Mouse (Mus musculus): ENCODE measurements around the gene Ccdc102a. TPM values are rescaled to one million over a fixed set of nuclear protein-coding genes. Genes with fewer than 3 reads are reported as not detected.
A peak's percentile ranks its signal among the peaks of the same experiment; 100 is the strongest.

Gene Ccdc102a
- polyA plus RNA-seq, 1 experiment from 2014 or later, result 20.2 TPM

- H3K4me1 ChIP-seq (ENCODE audit: control insufficient read depth, insufficient read depth, low read length), result peaks cover 20% of the 10 kb centered on the region
- no peak overlapping the region for H3K27ac ChIP-seq (ENCODE audit: low read depth, low read length)
Observed at GRCm38 (mm10) chr8:94875096-94875870, 42.6 kb downstream of the Ccdc102a start.

GRCm38 (mm10) chr8:94874358-94874757 is 43.5 kb downstream of the Ccdc102a start:
- Histone ChIP-seq H3K4me2 (ENCODE audit: low read depth) (no peak overlapping the region), H3K4me3 (ENCODE audit: low read depth, low read length) (no peak overlapping the region), H3K4me1 (ENCODE audit: control insufficient read depth, insufficient read depth, low read length) (peaks cover 20% of the 10 kb centered on the region), H3K27ac (ENCODE audit: low read depth, low read length) (no peak overlapping the region), H3K36me3 (ENCODE audit: control insufficient read depth, insufficient read depth, low read length) (no peaks in the 10 kb centered on the region), H3K9me3 (ENCODE audit: control insufficient read depth, low read length) (no peaks in the 10 kb centered on the region), H3K27me3 (ENCODE audit: control insufficient read depth, insufficient read depth, low read length) (peaks cover 14% of the 10 kb centered on the region), H3K9ac (ENCODE audit: low read length) (no peak overlapping the region)
- DNase-seq (ENCODE audit: low spot score) (peak; percentile 70), ATAC-seq (ENCODE audit: insufficient read depth, low FRiP score, low TSS enrichment) (no peak)
- 15% methylated on average over 6 of the region's 6 CpGs for WGBS

More at GRCm38 (mm10) chr8:94875096-94875870, 42.6 kb downstream of the Ccdc102a start:
- DNase-seq (ENCODE audit: low spot score) (no peak), ATAC-seq (ENCODE audit: insufficient read depth, low FRiP score, low TSS enrichment) (no peak)
- WGBS, result 20% methylated on average over 17 of the region's 17 CpGs
- Histone ChIP-seq H3K36me3 (ENCODE audit: control insufficient read depth, insufficient read depth, low read length) (no peaks in the 10 kb centered on the region), H3K4me2 (ENCODE audit: low read depth) (peak overlapping the region; percentile 95), H3K4me3 (ENCODE audit: low read depth, low read length) (peak overlapping the region; percentile 58), H3K9ac (ENCODE audit: low read length) (peak overlapping the region; percentile 61), H3K27me3 (ENCODE audit: control insufficient read depth, insufficient read depth, low read length) (peaks cover 14% of the 10 kb centered on the region), H3K9me3 (ENCODE audit: control insufficient read depth, low read length) (no peaks in the 10 kb centered on the region)

DNA sequence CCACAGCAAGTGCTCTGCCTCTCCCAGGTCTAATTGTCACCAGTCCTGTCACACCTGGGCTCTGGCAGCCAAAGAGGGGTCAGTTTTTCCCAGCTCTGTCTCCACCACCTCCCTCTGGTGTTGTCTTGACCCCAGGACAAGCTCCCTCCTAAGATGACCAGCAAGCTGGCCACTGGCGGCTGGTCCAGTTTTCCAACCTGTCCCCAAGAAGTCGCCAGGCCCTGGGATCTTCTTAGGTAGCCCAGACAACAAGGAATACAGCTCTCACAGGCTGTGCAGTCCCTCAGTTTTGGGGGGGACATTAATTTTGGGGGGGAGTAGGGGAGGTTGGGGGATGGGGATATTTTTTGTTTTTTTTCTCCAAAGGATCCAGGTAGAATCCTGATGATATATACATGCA is 45.3 kb downstream of the Ccdc102a start:
- H3K27me3 ChIP-seq (ENCODE audit: control insufficient read depth, insufficient read depth, low read length), result peaks cover 14% of the 10 kb centered on the region
- WGBS, result 70% methylated on average over 2 of the region's 2 CpGs
- H3K9me3 ChIP-seq (ENCODE audit: control insufficient read depth, low read length), result no peaks in the 10 kb centered on the region
- H3K4me3 ChIP-seq (ENCODE audit: low read depth, low read length), result no peak overlapping the region
- no peak overlapping the region for H3K9ac ChIP-seq (ENCODE audit: low read length)
- no peaks in the 10 kb centered on the region for H3K36me3 ChIP-seq (ENCODE audit: control insufficient read depth, insufficient read depth, low read length)
- DNase-seq (ENCODE audit: low spot score) (no peak), ATAC-seq (ENCODE audit: insufficient read depth, low FRiP score, low TSS enrichment) (no peak)
- H3K4me1 ChIP-seq (ENCODE audit: control insufficient read depth, insufficient read depth, low read length), result peaks cover 20% of the 10 kb centered on the region
- no peak overlapping the region for H3K27ac ChIP-seq (ENCODE audit: low read depth, low read length)
- H3K4me2 ChIP-seq (ENCODE audit: low read depth), result no peak overlapping the region

- no peak for ATAC-seq (ENCODE audit: insufficient read depth, low FRiP score, low TSS enrichment)
- peaks cover 14% of the 10 kb centered on the region for H3K27me3 ChIP-seq (ENCODE audit: control insufficient read depth, insufficient read depth, low read length)
- H3K36me3 ChIP-seq (ENCODE audit: control insufficient read depth, insufficient read depth, low read length), result no peaks in the 10 kb centered on the region
- DNase-seq (ENCODE audit: low spot score), result peak; percentile 23
- 46% methylated on average over 3 of the region's 3 CpGs for WGBS
- no peak overlapping the region for H3K9ac ChIP-seq (ENCODE audit: low read length)
- H3K4me3 ChIP-seq (ENCODE audit: low read depth, low read length), result no peak overlapping the region
- H3K9me3 ChIP-seq (ENCODE audit: control insufficient read depth, low read length), result no peaks in the 10 kb centered on the region
- H3K4me1 ChIP-seq (ENCODE audit: control insufficient read depth, insufficient read depth, low read length), result peaks cover 20% of the 10 kb centered on the region
- H3K27ac ChIP-seq (ENCODE audit: low read depth, low read length), result no peak overlapping the region
- H3K4me2 ChIP-seq (ENCODE audit: low read depth), result 0 out of 2 replicates have a peak overlapping the region, but pooled peaks have one; percentile 4
Observed at GRCm38 (mm10) chr8:94872156-94872555, 45.7 kb downstream of the Ccdc102a start.

DNA sequence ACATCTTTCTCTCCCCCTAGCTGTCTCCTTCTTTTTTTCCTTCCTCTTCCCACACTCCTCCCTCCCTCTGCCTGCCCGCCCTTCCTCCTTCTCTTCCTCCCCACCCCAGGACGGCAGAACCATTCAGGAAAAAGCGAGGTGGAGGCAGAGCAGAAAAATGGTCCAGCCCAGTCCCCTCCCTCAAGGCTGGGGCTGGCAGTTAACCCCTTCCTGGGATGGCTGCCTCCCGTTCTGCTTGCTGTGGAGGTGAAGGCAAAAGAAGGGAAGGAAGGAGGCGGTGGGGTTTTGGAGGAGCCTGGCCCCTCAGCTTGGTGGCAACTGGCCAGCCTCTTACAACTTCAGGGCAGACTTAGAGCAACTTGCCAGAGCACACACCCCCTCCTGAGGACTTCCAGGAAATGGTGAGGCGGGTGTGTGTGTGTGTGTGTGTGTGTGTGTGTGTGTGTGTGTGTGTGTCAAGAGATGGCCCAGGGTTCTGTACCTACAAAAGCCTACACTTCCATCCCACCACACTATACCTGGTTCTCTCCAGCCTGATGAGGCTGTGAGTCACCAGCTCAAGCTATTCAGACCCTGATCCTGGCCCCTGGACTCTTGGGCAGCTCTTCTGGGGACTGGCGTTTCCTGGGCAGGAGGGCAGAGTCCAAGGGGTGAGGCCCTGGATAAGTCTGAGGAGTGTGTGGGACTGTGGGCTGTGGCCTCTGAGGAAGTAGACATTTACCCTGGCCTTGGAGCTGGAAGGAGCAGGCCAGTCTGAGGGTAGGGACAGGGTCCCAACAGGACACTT is 46.6 kb downstream of the Ccdc102a start:
- Histone ChIP-seq H3K4me1 (ENCODE audit: control insufficient read depth, insufficient read depth, low read length) (peaks cover 16% of the 10 kb centered on the region), H3K36me3 (ENCODE audit: control insufficient read depth, insufficient read depth, low read length) (no peaks in the 10 kb centered on the region), H3K4me2 (ENCODE audit: low read depth) (peak overlapping the region; percentile 66), H3K27me3 (ENCODE audit: control insufficient read depth, insufficient read depth, low read length) (peaks cover 14% of the 10 kb centered on the region), H3K9me3 (ENCODE audit: control insufficient read depth, low read length) (no peaks in the 10 kb centered on the region), H3K9ac (ENCODE audit: low read length) (peak overlapping the region; percentile 3), H3K27ac (ENCODE audit: low read depth, low read length) (no peak overlapping the region), H3K4me3 (ENCODE audit: low read depth, low read length) (peak overlapping the region; percentile 41)
- 16% methylated on average over 7 of the region's 7 CpGs for WGBS
- peak; percentile 70 for DNase-seq (ENCODE audit: low spot score)
- peak; percentile 58 for ATAC-seq (ENCODE audit: insufficient read depth, low FRiP score, low TSS enrichment)

DNA sequence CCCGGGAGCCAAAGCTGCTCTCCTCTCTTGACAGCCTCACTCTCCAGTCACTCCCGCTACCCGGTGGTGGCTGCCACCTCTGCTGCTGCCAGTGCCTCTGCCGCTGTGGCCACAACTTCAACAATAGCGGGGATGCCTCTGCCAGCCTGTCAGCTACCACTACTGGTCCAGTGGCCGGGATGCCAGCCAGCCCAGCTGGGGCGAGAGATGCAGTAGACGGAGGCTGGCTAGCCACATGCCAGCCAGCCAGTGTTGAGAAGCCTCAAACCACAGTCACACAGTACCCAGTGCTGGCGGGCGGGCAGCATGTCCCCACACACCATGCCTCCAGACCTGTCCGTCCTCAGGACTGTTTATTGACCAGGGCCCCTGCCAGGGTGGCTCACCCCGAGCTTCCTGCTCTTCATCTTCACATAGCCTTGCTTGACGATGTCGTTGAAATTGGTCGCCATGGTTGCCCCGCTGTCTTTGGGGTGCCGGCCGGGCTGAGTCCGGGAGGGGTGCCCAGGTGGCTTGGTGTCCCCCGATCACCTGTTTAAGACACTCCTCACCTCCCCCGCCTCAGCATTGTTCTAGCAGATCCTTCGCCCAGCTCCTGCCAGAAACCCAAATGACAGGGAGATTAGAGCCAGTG is 47.3 kb downstream of the Ccdc102a start:
- H3K4me1 ChIP-seq (ENCODE audit: control insufficient read depth, insufficient read depth, low read length), result peaks cover 14% of the 10 kb centered on the region

DNA sequence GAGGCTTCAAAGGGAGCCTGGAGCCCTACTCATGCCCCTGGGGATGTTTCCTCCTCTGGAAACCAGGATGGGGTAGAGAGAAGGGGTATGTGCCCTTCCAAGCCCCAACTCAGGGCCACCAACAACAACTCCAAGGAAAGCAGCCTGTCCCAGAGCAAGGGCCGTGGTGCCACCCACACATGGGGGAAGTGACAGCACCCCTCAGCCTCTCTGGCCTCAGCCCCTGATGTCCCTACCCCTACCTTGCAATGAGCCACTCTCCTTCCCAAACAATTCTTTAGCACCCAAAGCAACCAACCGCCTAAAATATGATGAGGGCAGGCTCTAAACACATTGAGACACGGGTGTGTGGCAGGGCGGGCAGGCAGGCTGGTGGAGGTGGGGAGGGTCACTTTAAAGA is 47.9 kb downstream of the Ccdc102a start:
- peaks cover 9% of the 10 kb centered on the region for H3K4me1 ChIP-seq (ENCODE audit: control insufficient read depth, insufficient read depth, low read length)

More for the DNA sequence above, 47.3 kb downstream of the Ccdc102a start:
- H3K4me2 ChIP-seq (ENCODE audit: low read depth), result peak overlapping the region; percentile 66
- peak overlapping the region; percentile 3 for H3K9ac ChIP-seq (ENCODE audit: low read length)
- H3K9me3 ChIP-seq (ENCODE audit: control insufficient read depth, low read length), result no peaks in the 10 kb centered on the region
- 3% methylated on average over 22 of the region's 22 CpGs for WGBS
- H3K36me3 ChIP-seq (ENCODE audit: control insufficient read depth, insufficient read depth, low read length), result no peaks in the 10 kb centered on the region
- no peak for DNase-seq (ENCODE audit: low spot score)
- peaks cover 13% of the 10 kb centered on the region for H3K27me3 ChIP-seq (ENCODE audit: control insufficient read depth, insufficient read depth, low read length)
- ATAC-seq (ENCODE audit: insufficient read depth, low FRiP score, low TSS enrichment), result peak; percentile 35; the same call in 1 of the 2 replicates
- peak overlapping the region; percentile 41 for H3K4me3 ChIP-seq (ENCODE audit: low read depth, low read length)
- H3K27ac ChIP-seq (ENCODE audit: low read depth, low read length), result no peak overlapping the region

GRCm38 (mm10) chr8:94869146-94869545 is 48.8 kb downstream of the Ccdc102a start:
- no peak for DNase-seq (ENCODE audit: low spot score)
- ATAC-seq (ENCODE audit: insufficient read depth, low FRiP score, low TSS enrichment), result no peak
- Histone ChIP-seq H3K4me2 (ENCODE audit: low read depth) (peak overlapping the region; percentile 66; the same call in 1 of the 2 replicates), H3K4me1 (ENCODE audit: control insufficient read depth, insufficient read depth, low read length) (peaks cover 7% of the 10 kb centered on the region), H3K9ac (ENCODE audit: low read length) (no peak overlapping the region; the same call in 1 of the 2 replicates), H3K36me3 (ENCODE audit: control insufficient read depth, insufficient read depth, low read length) (peaks cover 3% of the 10 kb centered on the region), H3K9me3 (ENCODE audit: control insufficient read depth, low read length) (no peaks in the 10 kb centered on the region), H3K27me3 (ENCODE audit: control insufficient read depth, insufficient read depth, low read length) (no peaks in the 10 kb centered on the region), H3K4me3 (ENCODE audit: low read depth, low read length) (no peak overlapping the region), H3K27ac (ENCODE audit: low read depth, low read length) (no peak overlapping the region)
- 67% methylated on average over 7 of the region's 7 CpGs for WGBS

More for the DNA sequence above, 47.9 kb downstream of the Ccdc102a start:
- Histone ChIP-seq H3K27ac (ENCODE audit: low read depth, low read length) (no peak overlapping the region), H3K4me3 (ENCODE audit: low read depth, low read length) (peak overlapping the region; percentile 41), H3K9ac (ENCODE audit: low read length) (peak overlapping the region; percentile 3), H3K27me3 (ENCODE audit: control insufficient read depth, insufficient read depth, low read length) (peaks cover 7% of the 10 kb centered on the region), H3K4me2 (ENCODE audit: low read depth) (peak overlapping the region; percentile 66), H3K9me3 (ENCODE audit: control insufficient read depth, low read length) (no peaks in the 10 kb centered on the region), H3K36me3 (ENCODE audit: control insufficient read depth, insufficient read depth, low read length) (no peaks in the 10 kb centered on the region)
- ATAC-seq (ENCODE audit: insufficient read depth, low FRiP score, low TSS enrichment) (no peak), DNase-seq (ENCODE audit: low spot score) (no peak)
- WGBS, result 17% methylated on average over 4 of the region's 4 CpGs
